Mouse (Mus musculus) ES-Bruce4 (cell line): Measurements from ENCODE around the gene Hsd17b14. TPM values are rescaled to one million over a fixed set of nuclear protein-coding genes. Genes with fewer than 3 reads are reported as not detected.

Experiments used
- H3K27ac ChIP-seq: 2 replicates; pipeline ENCODE4 v1.5.1; 2012; ENCODE audit warnings: low read length, inconsistent platforms; ENCODE audit not compliant: insufficient read depth
- H3K27me3 ChIP-seq: 2 replicates; pipeline ENCODE4 v1.6.1; 2012; ENCODE audit warnings: mild to moderate bottlenecking, low read length, inconsistent platforms; ENCODE audit not compliant: control insufficient read depth, poor library complexity, insufficient read depth, severe bottlenecking
- H3K36me3 ChIP-seq: 2 replicates; pipeline ENCODE4 v1.6.1; 2012; ENCODE audit warnings: inconsistent platforms, mild to moderate bottlenecking, low read length, moderate library complexity; ENCODE audit not compliant: control insufficient read depth, poor library complexity, insufficient read depth, severe bottlenecking
- H3K4me1 ChIP-seq: one replicate; pipeline ENCODE4 v1.8.1; 2011; ENCODE audit warnings: low read length; ENCODE audit not compliant: control insufficient read depth, insufficient read depth
- H3K4me3 ChIP-seq: 2 replicates; pipeline ENCODE4 v1.5.1; 2011; ENCODE audit warnings: low read depth, mild to moderate bottlenecking, low read length
- H3K9ac ChIP-seq: 2 replicates; pipeline ENCODE4 v1.6.1; 2012; ENCODE audit warnings: low read depth, mild to moderate bottlenecking, inconsistent platforms; ENCODE audit not compliant: poor library complexity, severe bottlenecking
- H3K9me3 ChIP-seq: replicated peaks from 2 replicates; pipeline ENCODE4 v1.6.1; 2012; ENCODE audit warnings: mild to moderate bottlenecking, low read length, inconsistent platforms; ENCODE audit not compliant: control insufficient read depth, poor library complexity, insufficient read depth, severe bottlenecking
- CTCF ChIP-seq: IDR thresholded peaks from one replicate; pipeline ENCODE4 v1.8.1; 2011; ENCODE audit warnings: low read depth, low read length
- EP300 ChIP-seq: IDR thresholded peaks from 2 replicates; pipeline ENCODE4 v1.6.1; 2011; ENCODE audit warnings: low read depth, low read length; ENCODE audit not compliant: insufficient read depth
- POLR2A ChIP-seq: IDR thresholded peaks from one replicate; pipeline ENCODE4 v1.8.1; 2011; ENCODE audit warnings: low read length; ENCODE audit not compliant: insufficient read depth
- polyA plus RNA-seq: library from polyadenylated mRNA; stranded (reverse); fragments of >200 nt; gene quantifications from 2 replicates; pipeline ENCODE4 v1.2.4, GENCODE M21; 2011; ENCODE audit warnings: low read depth; ENCODE audit not compliant: missing spikeins, insufficient read depth, insufficient read length

The Hsd17b14 gene
- polyA plus RNA-seq, 1 experiment, result 55.0 TPM

DNA sequence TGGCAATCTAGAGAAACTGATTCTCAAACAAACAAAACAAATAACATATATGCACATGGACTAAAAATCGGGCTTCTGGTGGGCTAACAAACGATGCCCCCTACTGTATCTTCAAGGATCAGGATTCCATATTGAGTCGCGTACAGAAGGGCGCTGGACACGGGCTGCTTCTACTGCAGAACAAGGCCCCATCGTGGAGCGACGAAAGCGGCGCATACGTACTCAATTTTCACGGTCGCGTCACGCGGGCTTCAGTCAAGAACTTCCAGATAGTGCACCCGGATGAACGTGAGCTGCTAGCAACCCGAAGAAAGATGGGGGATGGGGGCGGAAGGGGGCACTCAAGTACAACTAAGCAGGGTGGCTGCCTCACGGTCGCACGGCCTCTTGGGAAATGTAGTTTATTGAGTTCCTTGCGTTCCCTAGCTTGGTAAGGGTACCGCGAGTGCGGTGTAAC, 32.9 kb upstream of the Hsd17b14 start:
- Histone ChIP-seq H3K27ac (peak overlapping the region; percentile 46; the same call in 1 of the 2 replicates), H3K4me1 (peaks cover 2% of the 10 kb centered on the region), H3K4me3 (peak overlapping the region; percentile 91), H3K9ac (peak overlapping the region; percentile 56), H3K27me3 (no peaks in the 10 kb centered on the region), H3K9me3 (no peaks in the 10 kb centered on the region), H3K36me3 (peaks cover 12% of the 10 kb centered on the region)
- TF ChIP-seq POLR2A (no peak), CTCF (peak; percentile 15), EP300 (peak; percentile 46; the same call in 1 of the 2 replicates)

DNA sequence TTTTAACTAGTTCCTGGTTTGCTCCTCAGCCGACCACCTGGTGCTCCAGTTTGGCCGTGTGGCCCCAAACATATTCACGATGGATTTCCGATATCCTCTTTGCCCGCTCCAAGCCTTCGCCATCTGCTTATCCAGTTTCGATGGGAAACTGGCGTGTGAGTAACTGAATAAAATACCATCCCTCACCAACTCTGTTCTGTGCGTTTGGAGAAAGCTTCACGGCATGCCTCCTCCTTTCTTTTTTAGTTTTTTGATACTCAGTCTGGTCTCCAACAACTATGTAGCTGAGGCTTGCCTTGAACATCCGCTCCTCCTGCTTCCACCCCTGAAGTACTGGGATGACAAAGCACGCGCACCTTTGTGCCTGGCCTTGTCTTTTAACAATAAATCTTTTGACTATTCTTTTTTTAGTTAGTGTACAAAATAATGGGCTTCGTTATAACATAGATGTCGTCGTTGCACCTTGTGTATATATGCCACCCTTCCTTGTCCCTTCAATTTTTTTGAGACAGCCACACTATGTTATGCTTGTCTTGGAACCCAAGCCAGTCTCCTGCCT, 32.4 kb upstream of the Hsd17b14 start:
- H3K9me3 ChIP-seq, result no peaks in the 10 kb centered on the region
- peaks cover 2% of the 10 kb centered on the region for H3K4me1 ChIP-seq
- no peaks in the 10 kb centered on the region for H3K27me3 ChIP-seq
- H3K36me3 ChIP-seq, result peaks cover 12% of the 10 kb centered on the region
- TF ChIP-seq POLR2A, result no peak
- TF ChIP-seq CTCF, result no peak
- TF ChIP-seq EP300, result no peak
- peak overlapping the region; percentile 91 for H3K4me3 ChIP-seq
- H3K27ac ChIP-seq, result peak overlapping the region; percentile 38
- peak overlapping the region; percentile 56 for H3K9ac ChIP-seq

DNA sequence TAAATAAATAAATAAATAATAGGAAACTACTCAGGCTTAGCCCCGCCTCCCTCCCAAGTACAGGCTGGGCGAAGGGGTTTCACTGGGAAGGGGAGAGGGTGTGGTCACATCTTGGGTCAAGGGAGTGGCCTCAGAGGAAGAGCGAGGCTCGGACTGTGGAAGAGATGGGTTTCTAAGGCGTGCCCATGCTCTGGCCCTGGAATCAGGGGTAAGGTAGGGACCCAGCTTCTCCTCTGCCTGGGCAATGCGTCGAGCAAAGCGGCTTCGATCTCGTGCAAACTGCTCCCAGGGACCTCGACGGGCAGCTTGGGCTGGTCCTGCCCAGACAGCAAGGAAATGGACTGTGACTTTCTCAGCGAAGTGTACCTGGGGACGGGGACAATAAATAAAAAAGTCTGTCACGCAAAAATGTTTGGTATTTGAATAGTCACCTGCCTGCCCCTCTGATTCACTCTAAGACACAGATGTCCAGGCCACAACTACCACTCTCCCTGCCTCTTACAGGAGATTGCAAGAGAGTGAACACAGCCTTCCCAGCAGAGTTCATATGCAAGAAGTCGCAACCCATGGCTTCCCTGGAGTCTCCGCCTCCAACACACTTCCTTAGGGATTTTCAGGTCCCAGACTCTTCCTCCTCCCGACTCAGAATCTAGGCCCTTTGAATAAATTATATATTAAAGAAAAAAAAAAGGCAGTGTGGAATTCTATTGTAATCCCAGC, 31.6 kb upstream of the Hsd17b14 start:
- Histone ChIP-seq H3K4me3 (peak overlapping the region; percentile 35), H3K9me3 (no peaks in the 10 kb centered on the region), H3K4me1 (peaks cover 2% of the 10 kb centered on the region), H3K9ac (peak overlapping the region; percentile 2), H3K36me3 (peaks cover 12% of the 10 kb centered on the region), H3K27ac (peak overlapping the region; percentile 22), H3K27me3 (no peaks in the 10 kb centered on the region)
- no peak for TF ChIP-seq POLR2A
- TF ChIP-seq CTCF, result no peak
- no peak for TF ChIP-seq EP300

DNA sequence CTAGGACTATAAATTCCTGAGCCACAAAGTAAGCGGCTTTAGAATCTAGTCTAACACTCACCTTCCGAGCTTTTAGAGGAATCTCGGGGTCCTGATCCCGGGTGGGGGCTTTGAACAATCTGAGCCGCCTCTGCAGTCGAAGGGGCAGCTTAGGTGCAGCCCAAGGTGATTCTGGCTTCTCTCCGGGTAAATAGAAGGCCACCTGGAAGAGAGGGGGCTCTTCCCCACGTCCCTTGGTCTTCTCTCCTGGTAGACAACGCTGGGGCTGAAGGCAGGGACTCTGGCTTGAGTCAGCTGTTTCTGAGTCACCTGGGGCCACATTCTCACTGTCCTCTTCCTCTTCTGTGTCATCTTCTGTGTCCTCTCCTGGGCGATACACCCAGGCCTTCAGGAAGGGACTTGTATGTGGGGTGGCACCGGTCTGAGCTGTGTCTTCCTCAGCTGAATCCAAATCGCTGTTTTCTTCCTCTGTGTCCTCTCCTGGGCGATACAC, 31.0 kb upstream of the Hsd17b14 start:
- Histone ChIP-seq H3K27me3 (no peaks in the 10 kb centered on the region), H3K27ac (no peak overlapping the region), H3K4me1 (peaks cover 4% of the 10 kb centered on the region), H3K9me3 (no peaks in the 10 kb centered on the region), H3K4me3 (peak overlapping the region; percentile 14; the same call in 1 of the 2 replicates), H3K36me3 (peaks cover 12% of the 10 kb centered on the region), H3K9ac (peak overlapping the region; percentile 2)
- TF ChIP-seq EP300 (no peak), CTCF (no peak), POLR2A (no peak)

DNA sequence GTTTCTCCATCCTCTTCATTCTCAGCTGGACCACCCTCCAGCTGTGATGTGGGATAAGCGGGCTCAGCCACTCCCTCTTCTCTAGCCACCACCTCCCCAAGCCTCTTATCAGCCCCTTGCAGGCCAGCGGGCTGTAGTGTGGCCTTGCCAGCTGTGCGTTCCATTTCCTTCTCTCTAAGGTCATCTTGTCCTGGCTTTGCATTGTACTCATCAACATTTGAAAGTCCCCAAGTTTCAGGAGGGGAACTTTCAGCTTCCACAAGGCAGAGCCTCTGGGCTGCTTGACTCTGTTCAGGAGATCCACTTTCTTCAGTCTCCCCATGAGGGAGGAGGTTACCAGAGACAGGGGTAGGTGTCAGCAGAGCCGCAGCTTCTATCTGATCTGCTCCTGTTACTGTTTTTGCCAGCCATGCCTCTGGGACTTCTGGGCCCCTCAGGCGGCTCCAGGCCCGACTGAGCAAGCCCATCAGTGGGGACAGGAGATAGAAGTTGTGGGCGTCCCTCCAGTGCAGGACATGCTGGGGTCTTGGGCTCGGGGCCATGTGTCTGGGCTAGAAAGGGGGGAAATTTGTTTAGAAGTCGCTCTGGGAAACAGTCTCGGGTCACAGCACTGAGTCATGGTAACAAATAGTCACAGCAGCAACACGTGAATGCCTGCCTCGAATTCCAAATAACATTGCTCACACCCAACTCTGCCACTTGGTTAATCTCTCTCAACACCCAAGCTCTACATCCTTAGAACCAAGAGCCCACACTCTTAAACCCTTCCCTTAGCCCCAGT, 29.7 kb upstream of the Hsd17b14 start:
- peaks cover 12% of the 10 kb centered on the region for H3K36me3 ChIP-seq
- peaks cover 2% of the 10 kb centered on the region for H3K4me1 ChIP-seq
- no peaks in the 10 kb centered on the region for H3K9me3 ChIP-seq
- H3K9ac ChIP-seq, result peak overlapping the region; percentile 67
- TF ChIP-seq EP300, result no peak
- TF ChIP-seq CTCF, result no peak
- TF ChIP-seq POLR2A, result no peak
- peak overlapping the region; percentile 76 for H3K4me3 ChIP-seq
- H3K27me3 ChIP-seq, result no peaks in the 10 kb centered on the region
- no peak overlapping the region for H3K27ac ChIP-seq
